Mouse (Mus musculus) Patski (cell line): Measurements from ENCODE around the gene Med17. TPM values are rescaled to one million over a fixed set of nuclear protein-coding genes. Genes with fewer than 3 reads are reported as not detected.
A peak's percentile ranks its signal among the peaks of the same experiment; 100 is the strongest.

ENCODE experiments used
- ATAC-seq: fragments of 100-300 bp; one replicate; pipeline ENCODE4 v1.8.0; 2021
- CTCF ChIA-PET: fragments of 350-600 bp; sonication (Branson Sonifier 250); formaldehyde crosslinking; loops from one replicate; lab custom pipeline; 2022; ENCODE audit warnings: inconsistent platforms; lab: Charles Lee
- POLR2A ChIA-PET: fragments of 350-600 bp; sonication (Branson Sonifier 250); formaldehyde crosslinking; loops from one replicate; lab custom pipeline; 2022; ENCODE audit warnings: antibody characterized with exemption, inconsistent platforms; lab: Charles Lee
- DNase-seq: peaks from one replicate; pipeline ENCODE4 v3.0.0-alpha.2; 2011; ENCODE audit warnings: low read depth, low spot score
- H3K27me3 ChIP-seq: fragments of 371-371 bp; one replicate; pipeline ENCODE4 v1.5.1; 2021
- CTCF ChIP-seq: fragments of 100-300 bp; IDR thresholded peaks from one replicate; pipeline ENCODE4 v1.5.1; 2021
- in situ Hi-C: fragments of 300-500 bp; cut with MboI; formaldehyde crosslinking; loops from 3 replicates; pipeline ENCODE4 v1.11.1; 2018; ENCODE audit warnings: low pct_unique_long_range_greater_than_20kb, mixed read lengths
- polyA plus RNA-seq: library from polyadenylated mRNA; unstranded; gene quantifications from one replicate; pipeline ENCODE4 v1.2.3, GENCODE M21; 2021

Gene Med17
- polyA plus RNA-seq, 1 experiment from 2014 or later, result 46.1 TPM

- in situ Hi-C loops, result loop anchor here (10.0 kb wide), 1 partner anchor 255 kb away; the partner anchor contains the start of gene Smco4
- ChIA-PET POLR2A (no interaction called here), CTCF (no interaction called here)
- ATAC-seq, result no peak
- H3K27me3 ChIP-seq, result no peaks in the 10 kb centered on the region
- no peak for TF ChIP-seq CTCF
- no peak for DNase-seq
These were observed 39.7 kb downstream of the Med17 start for GRCm38 (mm10) chr9:15240006-15240405.

- ATAC-seq, result no peak
- in situ Hi-C loops, result no loop called here
- H3K27me3 ChIP-seq, result no peaks in the 10 kb centered on the region
- DNase-seq, result no peak
- CTCF ChIA-PET, result interaction anchor here (1.4 kb wide), 1 partner anchor 8 kb away, joined by 5 read pairs; no protein-coding TSS in a partner anchor
- POLR2A ChIA-PET, result no interaction called here
- no peak for TF ChIP-seq CTCF
These were observed 40.4 kb downstream of the Med17 start, which contains the start of gene Vstm5 for GRCm38 (mm10) chr9:15239042-15239925. Gene Vstm5, plus strand, starts transcription at chr9:15239045.

- in situ Hi-C loops, result no loop called here
- ChIA-PET CTCF (interaction anchor here (1.3 to 1.4 kb wide), 2 partner anchors 9 to 11 kb away, joined by 3 to 5 read pairs; no protein-coding TSS in a partner anchor), POLR2A (no interaction called here)
- TF ChIP-seq CTCF, result no peak
- ATAC-seq, result peak; percentile 46
- DNase-seq, result no peak
- H3K27me3 ChIP-seq, result no peaks in the 10 kb centered on the region
These were observed 41.3 kb downstream of the Med17 start for GRCm38 (mm10) chr9:15238297-15238990.

GRCm38 (mm10) chr9:15237516-15238296, 42.0 kb downstream of the Med17 start:
- no peak for ATAC-seq
- ChIA-PET CTCF (interaction anchor here (1.3 to 1.5 kb wide), 3 partner anchors 8 to 12 kb away, joined by 3 to 5 read pairs (median 4); no protein-coding TSS in a partner anchor), POLR2A (interaction anchor here (0.6 kb wide), 1 partner anchor 41 kb away, joined by 5 read pairs; no protein-coding TSS in a partner anchor)
- DNase-seq, result no peak
- H3K27me3 ChIP-seq, result no peaks in the 10 kb centered on the region
- in situ Hi-C loops, result no loop called here
- no peak for TF ChIP-seq CTCF

GRCm38 (mm10) chr9:15235986-15236385, 43.7 kb downstream of the Med17 start:
- POLR2A ChIA-PET, result no interaction called here

GRCm38 (mm10) chr9:15233604-15234003, 46.1 kb downstream of the Med17 start:
- no peaks in the 10 kb centered on the region for H3K27me3 ChIP-seq
- DNase-seq (no peak), ATAC-seq (no peak)
- no peak for TF ChIP-seq CTCF
- POLR2A ChIA-PET, result no interaction called here
- in situ Hi-C loops, result no loop called here
- CTCF ChIA-PET, result interaction anchor here (1.3 kb wide), 1 partner anchor 8 kb away, joined by 3 read pairs; no protein-coding TSS in a partner anchor

More at GRCm38 (mm10) chr9:15235986-15236385, 43.7 kb downstream of the Med17 start:
- no peak for DNase-seq
- CTCF ChIA-PET, result no interaction called here
- TF ChIP-seq CTCF, result no peak
- ATAC-seq, result no peak
- in situ Hi-C loops, result no loop called here
- no peaks in the 10 kb centered on the region for H3K27me3 ChIP-seq

- TF ChIP-seq CTCF, result peak; percentile 41
- DNase-seq, result no peak
- POLR2A ChIA-PET, result no interaction called here
- no peaks in the 10 kb centered on the region for H3K27me3 ChIP-seq
- CTCF ChIA-PET, result interaction anchor here (1.3 kb wide), 1 partner anchor 9 kb away, joined by 3 read pairs; no protein-coding TSS in a partner anchor
- no peak for ATAC-seq
- in situ Hi-C loops, result no loop called here
These were observed 47.3 kb downstream of the Med17 start for GRCm38 (mm10) chr9:15232445-15232844.

- ChIA-PET CTCF (no interaction called here), POLR2A (no interaction called here)
- DNase-seq, result no peak
- TF ChIP-seq CTCF, result no peak
- no peaks in the 10 kb centered on the region for H3K27me3 ChIP-seq
- ATAC-seq, result no peak
- in situ Hi-C loops, result no loop called here
These were observed 54.8 kb downstream of the Med17 start for GRCm38 (mm10) chr9:15224912-15225311.

- TF ChIP-seq CTCF, result no peak
These were observed 66.0 kb downstream of the Med17 start for GRCm38 (mm10) chr9:15213695-15214094.

GRCm38 (mm10) chr9:15211876-15212275, 67.9 kb downstream of the Med17 start:
- ATAC-seq (no peak), DNase-seq (no peak)
- H3K27me3 ChIP-seq, result no peaks in the 10 kb centered on the region
- TF ChIP-seq CTCF, result peak; percentile 45
- POLR2A ChIA-PET, result no interaction called here
- in situ Hi-C loops, result loop anchor here (5.0 kb wide), 1 partner anchor 185 kb away; no protein-coding TSS in a partner anchor
- CTCF ChIA-PET, result interaction anchor here (0.9 kb wide), 1 partner anchor 45 kb away, joined by 3 read pairs; no protein-coding TSS in a partner anchor

More at GRCm38 (mm10) chr9:15213695-15214094, 66.0 kb downstream of the Med17 start:
- DNase-seq (no peak), ATAC-seq (no peak)
- in situ Hi-C loops, result loop anchor here (5.0 kb wide), 1 partner anchor 186 kb away; no protein-coding TSS in a partner anchor
- no peaks in the 10 kb centered on the region for H3K27me3 ChIP-seq
- POLR2A ChIA-PET, result no interaction called here
- CTCF ChIA-PET, result no interaction called here

Other genes starting within 250 kb of the Med17 start
- 12.0 TPM for gene Panx1, start 234.5 kb downstream of the Med17 start, polyA plus RNA-seq
- gene Hephl1, start 167.8 kb downstream of the Med17 start, polyA plus RNA-seq, result not detected
- gene Vstm5, start 40.9 kb downstream of the Med17 start, polyA plus RNA-seq, result 0.03 TPM
- 63.1 TPM for gene Taf1d, start 26.3 kb upstream of the Med17 start, polyA plus RNA-seq
- 75.9 TPM for gene 4931406C07Rik, start 26.5 kb upstream of the Med17 start, polyA plus RNA-seq
- 17.3 TPM for gene Cep295, start 77.9 kb upstream of the Med17 start, polyA plus RNA-seq
- 15.8 TPM for gene Smco4, start 213.5 kb upstream of the Med17 start, polyA plus RNA-seq